Mouse (Mus musculus): ENCODE data around the gene Ptbp3.
A peak's percentile ranks its signal among the peaks of the same experiment; 100 is the strongest.

Ptbp3 gene

DNA sequence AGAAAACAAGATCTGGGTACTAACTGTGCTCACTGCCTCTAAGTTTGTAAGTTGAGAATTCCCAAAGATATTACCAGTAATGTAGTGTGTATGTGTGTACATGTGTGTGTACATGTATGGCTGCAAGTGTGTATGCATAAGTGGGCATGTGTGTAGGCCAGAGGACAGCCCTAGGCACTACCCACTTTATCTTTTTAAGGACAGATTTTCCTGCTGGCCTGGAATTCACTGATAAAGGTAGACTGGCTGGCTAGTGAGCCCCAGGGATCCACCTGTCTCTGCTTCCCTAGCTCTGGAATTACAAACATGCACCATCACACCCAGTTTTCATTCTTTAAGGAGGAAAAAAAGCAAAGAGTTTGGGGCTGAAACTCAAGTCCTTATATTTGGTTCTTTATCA lies 6.0 kb upstream of the Ptbp3 start:
- DNase-seq (ENCODE audit: low read depth) = no peak

DNA sequence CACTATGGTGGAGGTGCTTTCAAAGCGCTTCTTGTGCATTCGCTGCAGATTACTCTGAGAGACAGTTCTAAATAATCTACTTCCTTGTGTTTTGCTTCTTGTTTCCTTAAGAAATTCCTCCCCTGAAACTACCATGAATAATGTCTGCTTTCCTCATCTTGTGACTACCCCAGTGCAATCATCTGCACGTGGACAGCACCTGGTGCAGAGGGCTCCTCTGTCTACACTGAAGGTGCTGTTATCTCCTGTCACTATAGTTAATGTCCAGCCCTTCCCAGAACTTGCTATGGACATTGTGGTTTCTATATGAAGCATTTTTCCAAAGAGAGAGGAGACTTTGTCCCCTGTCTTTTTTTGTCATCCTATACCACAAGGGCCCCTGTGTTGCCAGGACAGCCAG lies 4.4 kb upstream of the Ptbp3 start:
- no peak for DNase-seq (ENCODE audit: low read depth)

DNA sequence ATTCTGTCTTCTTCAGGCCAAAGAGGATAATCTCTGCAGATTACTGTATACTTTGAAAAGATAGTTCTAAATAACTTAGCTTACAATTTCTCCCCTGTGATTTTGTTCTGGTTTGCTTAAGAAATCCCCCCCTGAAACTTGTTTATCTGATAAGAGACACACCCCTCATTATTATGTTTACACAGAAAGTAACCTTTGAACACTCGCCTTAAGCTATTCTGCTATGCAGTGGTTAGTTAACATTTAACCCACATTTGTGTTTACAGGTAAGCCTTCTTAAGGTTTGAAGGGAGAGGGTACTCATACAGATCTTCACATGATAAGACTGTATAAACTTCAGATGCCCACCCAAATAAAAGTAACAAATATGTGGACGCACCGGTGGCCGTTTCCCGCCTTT lies 3.7 kb upstream of the Ptbp3 start:
- DNase-seq (ENCODE audit: low read depth) = no peak

DNA sequence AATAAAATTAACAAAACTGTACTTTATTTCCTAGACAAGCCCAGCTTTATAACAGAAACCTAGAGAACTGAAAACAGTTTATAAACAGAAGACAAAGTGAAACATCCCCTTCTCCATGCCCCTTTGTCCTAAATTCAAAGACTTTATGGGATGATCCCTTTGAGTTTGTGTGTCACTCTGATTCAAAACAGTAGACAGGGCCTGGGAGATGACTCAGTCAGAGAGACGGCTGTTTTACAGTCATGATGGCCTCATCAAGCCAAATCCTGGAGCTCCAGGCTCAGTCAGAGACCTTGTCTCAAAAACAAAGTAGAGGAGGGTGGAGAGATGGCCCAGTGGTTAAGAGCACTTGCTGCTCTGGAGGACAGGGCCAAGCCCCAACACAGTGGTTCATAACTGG lies 2.7 kb upstream of the Ptbp3 start:
- DNase-seq (ENCODE audit: low read depth) = no peak

DNA sequence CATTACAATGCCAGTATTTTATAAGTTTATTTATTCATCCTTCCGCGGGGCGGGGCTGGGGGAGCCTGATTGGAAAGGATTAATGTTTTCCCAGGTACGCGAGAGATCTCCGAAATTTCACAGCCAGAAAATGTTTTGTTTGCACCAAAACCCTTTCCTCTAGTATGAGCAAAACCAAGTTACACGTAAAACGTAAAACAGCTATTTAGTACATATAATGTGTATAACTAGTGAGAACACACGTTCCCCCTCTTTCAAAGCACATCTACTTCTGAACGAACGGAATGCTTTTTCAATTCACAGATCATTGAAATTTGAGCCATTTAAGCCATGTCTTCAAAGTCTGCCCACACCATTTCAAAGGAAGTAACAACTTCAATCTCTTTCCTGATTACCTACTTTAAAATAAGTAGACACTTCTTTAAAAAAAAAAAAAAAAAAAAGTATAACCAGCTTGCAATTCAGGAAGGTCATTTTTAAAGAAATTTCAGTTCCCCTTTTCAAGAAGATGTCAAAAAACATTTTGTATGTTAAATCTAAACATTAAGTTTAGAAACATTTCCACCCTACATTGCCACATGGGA lies 905 bp upstream of the Ptbp3 start:
- no peak for DNase-seq (ENCODE audit: low read depth)

DNA sequence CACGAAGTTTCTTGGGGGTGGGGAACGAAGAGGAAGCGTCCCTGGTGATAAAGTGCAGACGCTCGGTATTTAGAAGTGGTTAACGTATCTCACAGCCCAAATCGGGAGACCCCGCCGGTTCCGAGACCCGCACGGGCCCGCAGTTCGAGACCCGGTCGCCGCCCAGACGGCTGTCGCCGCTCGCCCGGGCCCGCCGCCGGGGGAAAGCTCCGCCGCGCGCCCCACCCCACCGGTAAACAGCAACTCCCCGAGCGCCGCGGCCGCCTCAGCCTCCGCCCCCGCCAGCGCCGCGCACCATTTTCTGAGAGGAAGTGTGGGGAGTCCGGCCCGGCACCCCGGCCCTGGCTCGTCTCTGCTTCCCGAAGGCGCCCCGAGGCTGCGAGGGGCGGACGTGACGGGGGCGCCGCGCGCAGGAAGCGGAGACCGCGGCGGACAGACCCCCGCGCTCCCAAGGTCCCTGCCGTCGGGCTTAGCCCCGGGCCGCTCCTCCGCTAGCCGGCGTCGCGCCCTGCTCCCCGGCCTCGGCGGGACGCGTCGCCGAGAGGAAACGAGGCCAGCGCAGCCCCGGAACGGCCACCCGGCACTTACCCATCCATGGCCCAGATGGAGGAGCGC lies 497 bp downstream of the Ptbp3 start:
- DNase-seq (ENCODE audit: low read depth) = no peak

DNA sequence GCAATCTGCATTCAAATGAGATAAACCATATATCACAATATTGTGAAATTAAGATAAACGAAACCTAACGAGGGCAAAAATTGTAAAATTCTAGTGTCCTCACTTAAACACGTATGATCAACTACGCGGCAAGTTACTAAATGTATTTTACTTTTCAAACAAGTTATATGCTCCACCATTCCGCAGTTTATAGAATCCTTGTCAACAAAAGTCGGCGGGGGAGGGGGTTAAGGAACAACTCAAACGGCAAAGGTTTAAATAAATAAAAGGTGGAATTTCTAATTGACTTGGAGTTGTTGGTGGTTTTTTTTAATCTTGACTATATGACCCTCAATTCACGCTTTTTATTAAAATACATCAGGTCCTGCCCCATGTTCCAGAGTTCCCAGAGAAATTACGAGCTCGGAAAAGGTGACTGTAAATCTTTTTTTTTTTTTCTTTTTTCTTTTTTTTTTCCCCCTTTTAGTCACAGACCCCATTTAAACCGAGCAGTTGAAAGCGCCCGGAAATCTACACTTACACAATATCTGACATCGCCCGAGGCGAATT lies 1.1 kb downstream of the Ptbp3 start:
- no peak for DNase-seq (ENCODE audit: low read depth)

DNA sequence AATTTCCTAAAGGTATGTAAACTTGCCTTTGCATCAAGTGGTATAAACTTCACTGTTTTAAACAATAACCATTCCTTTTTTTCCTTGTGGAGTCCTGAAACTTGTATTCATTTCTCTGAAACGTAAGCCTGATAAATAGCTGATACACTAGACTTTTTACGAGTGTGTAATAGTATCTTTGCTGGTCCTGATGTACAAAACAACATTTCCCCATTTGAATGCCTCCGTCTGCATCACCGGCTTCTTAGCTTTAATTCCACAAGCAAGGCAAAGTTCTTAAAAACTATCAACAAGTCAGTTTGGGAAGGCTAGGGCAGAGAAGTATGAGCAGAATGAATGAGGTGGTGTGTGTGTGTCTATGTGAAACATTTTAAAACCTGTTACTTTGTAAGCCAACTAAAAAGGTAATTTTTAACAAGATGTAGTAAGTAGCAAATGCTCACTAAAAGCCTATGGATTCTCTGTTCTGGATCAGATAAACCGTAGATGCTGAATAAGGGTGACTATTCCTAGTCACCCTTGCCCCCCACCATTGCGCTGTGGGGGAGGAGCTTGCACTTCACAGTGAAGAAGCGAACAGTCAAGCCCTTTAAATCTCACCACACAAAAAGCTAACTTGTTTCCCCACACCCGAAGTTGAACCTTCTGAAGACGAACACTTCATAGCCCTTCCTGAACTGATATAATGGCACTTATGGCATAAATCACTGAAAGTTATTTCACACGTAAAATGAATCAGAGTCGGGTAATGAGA lies 1.9 kb downstream of the Ptbp3 start:
- no peak for DNase-seq (ENCODE audit: low read depth)

DNA sequence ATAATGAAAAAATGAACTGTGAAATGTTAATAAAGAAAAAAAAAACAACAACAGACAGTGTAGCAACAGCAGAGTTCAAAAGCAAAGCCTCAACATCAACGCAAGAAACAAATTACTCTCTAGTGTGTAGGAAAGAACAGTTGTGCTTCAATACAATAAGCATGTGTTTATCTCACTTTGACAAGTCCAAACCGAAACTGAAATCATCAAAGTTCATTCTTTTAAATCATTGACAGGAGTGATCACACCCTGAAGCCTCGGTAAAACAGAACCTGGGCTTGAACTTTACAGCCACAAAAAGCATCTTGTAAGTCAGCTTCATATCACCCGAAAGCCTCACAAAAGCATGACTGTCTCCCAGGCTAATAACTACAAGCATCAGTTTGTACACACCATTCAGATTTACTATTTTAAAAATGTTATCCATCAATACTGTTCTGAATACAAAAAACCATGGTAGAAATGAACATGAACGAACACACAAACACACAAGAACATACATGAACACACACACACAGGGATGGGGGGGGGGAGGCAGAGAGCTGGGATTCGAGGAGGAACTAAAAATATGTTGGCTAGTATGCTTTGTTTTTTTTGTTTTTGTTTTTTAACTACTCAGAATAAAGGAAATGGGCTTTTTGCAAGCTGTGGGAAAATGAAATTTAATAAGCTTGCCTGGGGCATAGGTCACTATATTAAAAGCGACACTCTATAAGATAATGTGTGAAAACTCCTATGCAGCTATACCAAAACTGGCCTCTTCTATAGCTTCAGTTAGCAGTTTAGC lies 2.7 kb downstream of the Ptbp3 start:
- no peak for DNase-seq (ENCODE audit: low read depth)

DNA sequence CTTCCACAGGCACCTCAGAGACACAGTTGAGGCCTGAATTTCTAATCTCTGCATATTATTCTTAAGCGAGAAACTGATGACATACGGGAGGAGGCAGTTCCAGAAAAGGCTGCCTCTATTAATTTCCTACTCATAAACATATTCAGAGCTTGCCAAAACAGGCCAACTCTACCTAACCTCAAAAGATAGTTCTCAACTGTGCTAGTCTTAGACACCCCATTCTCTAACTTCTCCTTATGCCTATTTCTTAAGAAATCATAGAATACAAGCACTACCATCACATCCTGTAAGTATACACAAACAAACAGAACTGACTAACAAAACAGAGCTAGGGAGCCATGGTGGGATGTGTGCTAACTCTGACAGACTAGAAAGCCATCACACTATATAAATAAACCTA lies 4.5 kb downstream of the Ptbp3 start:
- DNase-seq (ENCODE audit: low read depth) = no peak

DNA sequence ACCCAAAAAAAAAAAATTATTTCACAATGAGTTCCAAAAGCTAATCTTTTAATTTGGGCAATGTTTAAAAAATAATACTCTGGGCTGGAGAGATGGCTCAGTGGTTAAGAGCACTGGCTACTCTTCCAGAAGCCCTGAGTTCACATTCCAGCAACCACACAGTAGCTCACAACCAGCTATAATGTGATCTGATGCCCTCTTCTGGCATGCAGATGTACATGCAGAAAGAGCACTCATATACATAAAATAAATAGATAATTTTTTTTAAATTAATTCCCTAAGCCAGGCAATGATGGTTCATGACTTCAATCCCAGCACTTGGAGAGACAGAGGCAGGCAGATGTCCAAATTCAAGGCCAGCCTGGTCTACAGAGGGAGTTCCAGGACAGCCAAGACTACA lies 6.2 kb downstream of the Ptbp3 start:
- no peak for DNase-seq (ENCODE audit: low read depth)

DNA sequence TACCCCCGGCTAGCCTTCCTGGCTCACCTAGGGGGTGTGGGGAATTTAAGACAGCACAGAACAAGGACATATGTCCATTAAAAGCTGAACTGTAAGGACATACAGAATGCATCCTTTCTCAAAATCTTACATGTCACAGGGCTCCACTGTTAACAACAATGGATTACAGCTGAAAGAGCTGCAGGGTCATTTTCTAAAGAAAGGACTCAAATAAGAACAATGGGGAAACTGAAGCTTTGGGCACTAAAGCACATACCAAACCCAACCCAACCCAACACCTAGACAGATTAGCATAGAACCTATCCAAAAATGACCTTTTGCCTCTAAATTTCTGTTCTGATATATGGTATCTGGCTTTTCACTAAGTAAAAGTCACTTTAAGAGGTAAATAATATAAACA lies 12.9 kb downstream of the Ptbp3 start:
- DNase-seq (ENCODE audit: low read depth) = no peak

DNA sequence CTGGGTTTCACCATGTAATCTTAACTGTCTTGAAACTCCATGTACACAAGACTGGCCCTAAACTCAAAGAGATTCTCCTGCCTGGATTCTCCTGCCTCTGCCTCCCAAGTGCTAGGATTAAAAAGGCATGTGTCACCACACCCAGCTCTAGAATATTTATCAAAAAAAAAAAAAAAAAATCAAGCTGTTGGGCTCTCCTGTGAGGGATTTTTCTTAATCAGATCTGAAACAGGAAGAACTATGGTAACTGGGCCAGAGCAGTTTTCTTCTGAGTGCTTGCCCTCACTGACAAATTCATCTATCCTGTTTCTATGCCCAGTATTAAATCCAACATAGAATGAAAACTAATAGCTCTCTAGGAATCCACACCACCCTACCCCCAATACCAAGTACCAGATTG lies 13.5 kb downstream of the Ptbp3 start:
- no peak for DNase-seq (ENCODE audit: low read depth)

DNA sequence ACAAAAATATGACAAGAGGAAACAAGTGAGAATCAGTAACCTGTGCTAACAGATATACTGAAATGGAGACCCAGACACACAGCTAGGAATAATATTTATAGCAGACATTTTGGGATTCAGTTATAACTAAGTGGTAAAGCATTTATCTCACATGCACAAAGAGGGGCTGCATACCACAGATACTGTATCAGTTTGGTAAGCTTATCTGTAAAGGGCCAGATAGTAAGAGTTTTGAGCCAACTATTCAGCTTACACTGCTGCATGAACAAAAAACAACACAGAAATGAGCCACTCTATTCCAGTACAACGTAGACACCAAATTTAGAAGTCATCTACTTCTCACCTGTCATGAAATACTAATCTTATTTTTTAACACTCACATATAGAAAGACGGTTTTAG lies 15.9 kb downstream of the Ptbp3 start:
- DNase-seq (ENCODE audit: low read depth) = peak; percentile 84

DNA sequence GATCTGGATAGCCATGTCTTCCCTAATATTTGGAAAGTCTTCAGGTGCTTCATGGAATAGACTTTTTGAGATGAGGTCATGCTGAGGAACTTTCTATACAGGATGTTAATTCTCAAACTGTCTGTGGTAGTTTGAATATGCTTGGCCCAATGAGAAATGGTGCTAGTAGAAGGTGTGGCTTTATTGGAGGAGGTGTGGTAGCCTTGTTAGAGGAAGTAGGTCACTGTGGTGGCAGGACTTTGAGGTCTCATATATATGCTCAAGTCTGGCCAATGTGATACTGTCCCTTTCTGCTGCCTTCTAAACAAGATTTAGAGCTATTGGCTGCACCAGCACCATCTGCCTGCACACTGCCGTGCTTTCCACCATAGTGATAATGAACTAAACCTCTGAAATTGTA lies 18.0 kb downstream of the Ptbp3 start:
- DNase-seq (ENCODE audit: low read depth) = no peak

DNA sequence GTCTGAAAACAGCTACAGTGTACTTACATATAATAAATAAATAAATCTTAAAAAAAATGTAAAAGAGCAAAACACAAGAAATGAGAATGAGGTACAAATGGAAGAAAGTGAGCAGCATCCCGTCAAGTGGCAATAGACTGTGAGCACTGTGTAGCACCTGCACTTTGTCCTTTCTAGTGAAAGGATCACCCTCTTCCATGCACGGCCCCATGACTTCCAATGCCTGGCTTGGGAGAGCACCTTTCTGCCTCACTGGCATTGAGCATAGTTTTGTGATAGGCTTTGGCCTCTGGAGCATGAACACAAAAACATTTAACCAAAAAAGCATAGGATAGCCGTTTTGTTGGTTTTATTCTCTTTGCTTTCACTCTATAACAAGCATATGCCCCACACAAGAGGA lies 21.7 kb downstream of the Ptbp3 start:
- DNase-seq (ENCODE audit: low read depth) = no peak

DNA sequence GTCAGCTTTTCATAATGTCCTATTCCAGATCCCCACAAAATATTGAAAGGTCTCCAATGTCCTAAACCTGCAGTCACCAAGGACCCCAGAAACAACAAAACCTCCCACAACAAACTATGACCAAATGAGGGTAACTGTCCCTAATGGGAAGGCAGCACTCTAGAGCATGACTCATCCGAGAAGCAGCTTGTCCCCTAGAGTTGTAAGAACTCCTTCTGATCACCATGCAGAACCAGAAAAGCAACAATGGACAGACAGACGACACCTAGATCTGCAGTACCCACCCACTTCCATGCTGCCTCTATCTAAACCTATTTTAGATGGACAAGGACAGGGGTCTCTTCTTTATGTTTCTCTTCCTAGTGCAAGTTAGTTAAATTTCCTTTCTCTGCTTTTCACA lies 22.4 kb downstream of the Ptbp3 start:
- DNase-seq (ENCODE audit: low read depth) = no peak

DNA sequence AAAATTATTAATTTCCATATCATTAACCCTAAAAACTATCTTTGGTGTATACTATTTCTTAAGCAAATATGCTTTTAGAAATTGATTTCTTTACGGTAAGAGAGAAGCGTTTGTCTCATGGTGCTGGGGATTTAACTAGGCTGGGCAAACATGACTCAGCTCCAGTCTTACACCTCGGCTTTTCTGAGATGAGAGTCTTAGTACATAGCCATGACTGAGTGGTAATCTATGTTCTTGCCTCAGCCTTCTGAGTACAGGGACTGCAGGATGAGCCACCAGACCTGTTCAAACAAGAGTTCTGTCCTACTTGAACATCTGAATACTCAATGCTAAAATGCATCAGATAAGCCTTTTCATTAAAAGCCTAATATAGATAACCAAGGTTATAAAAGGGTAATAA lies 24.3 kb downstream of the Ptbp3 start:
- no peak for DNase-seq (ENCODE audit: low read depth)

DNA sequence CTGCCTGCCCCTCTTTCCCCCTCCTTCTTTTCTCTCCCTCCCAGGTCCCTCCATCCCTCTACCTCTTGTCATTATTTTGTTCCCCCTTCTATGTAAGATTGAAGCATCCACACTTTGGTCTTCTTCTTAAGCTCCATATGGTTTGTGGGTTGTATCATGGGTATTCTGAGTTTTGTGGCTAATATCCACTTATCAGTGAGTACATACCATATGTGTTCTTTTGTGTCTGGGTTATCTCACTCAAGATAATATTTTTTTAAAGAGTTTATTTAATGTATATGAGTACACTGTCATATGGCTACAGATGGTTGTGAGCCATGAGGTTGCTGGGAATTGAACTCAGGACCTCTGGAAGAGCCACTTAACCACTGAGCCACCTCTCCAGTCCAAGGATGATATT lies 38.8 kb downstream of the Ptbp3 start:
- DNase-seq (ENCODE audit: low read depth) = no peak

DNA sequence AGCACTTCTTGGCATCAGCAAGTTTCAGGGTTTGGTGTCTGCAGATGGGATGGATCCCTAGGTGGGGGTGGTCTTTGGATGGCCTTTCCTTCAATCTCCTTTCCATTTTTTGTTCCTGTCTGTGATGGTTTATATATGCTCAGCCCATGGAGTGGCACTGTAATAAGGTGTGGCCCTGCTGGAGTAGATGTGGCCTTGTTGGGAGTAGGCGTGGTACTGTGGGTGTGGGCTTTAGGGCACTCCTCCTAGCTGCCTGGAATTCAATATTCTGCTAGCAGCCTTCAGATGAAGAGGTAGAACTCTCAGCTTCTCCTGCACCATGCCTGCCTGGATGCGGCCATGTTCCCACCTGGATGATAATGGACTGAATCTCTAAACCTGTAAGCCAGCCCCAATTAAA lies 39.6 kb downstream of the Ptbp3 start:
- DNase-seq (ENCODE audit: low read depth) = no peak

DNA sequence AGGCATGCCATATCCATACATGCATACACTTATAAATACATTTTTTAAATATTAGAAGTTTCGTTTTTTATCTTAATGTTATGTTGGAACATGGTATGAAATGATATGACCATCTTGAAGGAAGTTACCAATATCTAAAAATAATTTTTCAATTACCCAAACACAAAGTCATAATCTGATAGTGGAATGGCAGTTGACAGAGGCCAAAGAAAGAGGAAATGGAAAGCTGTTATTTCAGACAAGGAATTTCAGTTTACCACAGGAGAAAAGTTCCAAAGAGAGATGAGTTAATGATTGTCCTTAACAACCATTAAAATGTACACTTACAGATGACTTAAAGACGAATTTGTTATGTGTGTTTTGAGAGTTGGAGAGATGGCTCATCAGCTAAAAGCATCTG lies 41.4 kb downstream of the Ptbp3 start:
- DNase-seq (ENCODE audit: low read depth) = no peak

DNA sequence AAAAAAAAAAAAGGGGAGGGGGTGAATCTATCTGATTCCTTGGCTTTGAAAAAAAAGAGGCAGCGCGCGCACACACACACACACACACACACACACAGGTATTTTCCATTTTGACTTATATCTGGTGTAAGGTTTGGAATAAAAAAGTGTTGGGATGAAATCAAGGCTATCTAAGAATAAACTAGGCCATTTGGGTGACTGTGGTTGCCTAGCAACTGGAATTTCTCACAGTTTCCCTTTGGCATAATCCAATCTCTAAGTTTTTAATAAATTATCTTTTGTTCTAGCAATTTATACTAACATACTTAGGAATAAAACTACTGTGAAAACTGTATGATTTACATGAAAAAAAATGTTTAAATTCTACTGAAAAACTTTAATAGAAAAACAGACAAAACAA lies 42.5 kb downstream of the Ptbp3 start:
- no peak for DNase-seq (ENCODE audit: low read depth)

DNA sequence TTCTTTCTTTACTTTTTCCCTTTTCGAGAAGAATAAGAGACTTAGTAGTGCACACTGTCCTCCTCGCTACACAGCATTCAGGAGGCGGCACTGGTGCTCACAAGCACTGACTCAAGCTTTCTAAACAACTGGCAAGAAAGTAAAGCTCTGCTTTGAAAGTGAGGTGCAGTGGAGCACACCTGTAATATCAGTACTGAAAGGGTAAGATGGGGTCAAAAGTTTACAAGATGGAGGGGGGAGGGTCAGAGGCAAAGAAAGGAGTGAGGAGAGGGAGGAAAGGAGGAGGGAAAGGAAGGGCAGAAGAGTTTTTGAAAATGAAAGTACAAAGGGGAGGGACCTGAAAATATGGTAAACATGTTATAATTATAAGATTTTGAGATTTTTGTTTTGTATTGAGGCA lies 43.7 kb downstream of the Ptbp3 start:
- no peak for DNase-seq (ENCODE audit: low read depth)
